Mouse (Mus musculus) frontal cortex, postnatal 25 days (tissue): ENCODE measurements at regions not wholly inside any gene's neighbourhood (a gene's known extent, or its start where the extent isn't known, plus 50 kb on each side); places are given as distances from the start of the nearest gene placed in this dataset.
A peak's percentile ranks its signal among the peaks of the same experiment; 100 is the strongest.

Experiments used
- DNase-seq, 2 experiments: peaks; one replicate each; pipeline ENCODE4 v3.0.0; 2022; ENCODE audit warnings: low spot score in 2 of 2

- DNase-seq = no peak
Measured at GRCm38 (mm10) chr5:103309806-103310525, 98.8 kb upstream of the Mapk10 start.

- no peak for DNase-seq
Measured at GRCm38 (mm10) chr5:103305716-103306447, 94.7 kb upstream of the Mapk10 start.

GRCm38 (mm10) chr5:103304975-103305374, 93.8 kb upstream of the Mapk10 start:
- DNase-seq = no peak

GRCm38 (mm10) chr5:103302744-103303143, 91.6 kb upstream of the Mapk10 start:
- DNase-seq = no peak

GRCm38 (mm10) chr5:103301303-103301702, 90.2 kb upstream of the Mapk10 start:
- no peak for DNase-seq

GRCm38 (mm10) chr5:103293953-103294352, 82.8 kb upstream of the Mapk10 start:
- no peak for DNase-seq

GRCm38 (mm10) chr5:103291691-103292090, 80.6 kb upstream of the Mapk10 start:
- no peak for DNase-seq

- DNase-seq = no peak
Measured at GRCm38 (mm10) chr5:103291219-103291618, 80.1 kb upstream of the Mapk10 start.

- no peak for DNase-seq
Measured at GRCm38 (mm10) chr5:103269206-103269605, 58.1 kb upstream of the Mapk10 start.

GRCm38 (mm10) chr5:103264903-103265302, 53.8 kb upstream of the Mapk10 start:
- DNase-seq = no peak

GRCm38 (mm10) chr5:103261406-103261805, 50.3 kb upstream of the Mapk10 start:
- peak; percentile 17 to 35 for DNase-seq
